Mouse (Mus musculus) forebrain, embryonic 10.5 days (tissue): ENCODE results near the gene Stim1. TPM values are rescaled to one million over a fixed set of nuclear protein-coding genes. Genes with fewer than 3 reads are reported as not detected.
A peak's percentile ranks its signal among the peaks of the same experiment; 100 is the strongest.

Experiments used
- DNase-seq: peaks from one replicate; pipeline ENCODE4 v3.0.0-alpha.2; 2017; ENCODE audit warnings: low spot score; ENCODE audit errors: extremely low spot score
- H3K27ac ChIP-seq: fragments of 300-500 bp; sonication (generic); 2 replicates; pipeline ENCODE4 v1.5.1; 2016; ENCODE audit warnings: mild to moderate bottlenecking
- H3K27me3 ChIP-seq: fragments of 300-500 bp; sonication (generic); 2 replicates; pipeline ENCODE4 v1.6.1; 2016; ENCODE audit warnings: mild to moderate bottlenecking; ENCODE audit not compliant: poor library complexity, severe bottlenecking
- H3K36me3 ChIP-seq: fragments of 300-500 bp; sonication (generic); replicated peaks from 2 replicates; pipeline ENCODE4 v1.6.1; 2016; ENCODE audit warnings: mild to moderate bottlenecking, moderate library complexity
- H3K4me1 ChIP-seq: fragments of 300-500 bp; sonication (generic); 2 replicates; pipeline ENCODE4 v1.6.1; 2016
- H3K4me3 ChIP-seq: fragments of 300-500 bp; sonication (generic); 2 replicates; pipeline ENCODE4 v1.5.1; 2016; ENCODE audit warnings: mild to moderate bottlenecking, moderate library complexity
- H3K9me3 ChIP-seq: fragments of 300-500 bp; sonication (generic); 2 replicates; pipeline ENCODE4 v1.6.1; 2016; ENCODE audit warnings: mild to moderate bottlenecking, moderate library complexity
- WGBS: fragments of 180-500 bp; shearing (Covaris S2); methylation state at CpG from one replicate; pipeline ENCODE4 v1.1.7; 2016; 5-methylcytosine and 5-hydroxymethylcytosine counted together
- polyA plus RNA-seq: library from polyadenylated mRNA; unstranded; fragments of >200 nt; fragmentation: Nextera tagmentation; extraction: Ambion mirVana; gene quantifications from 2 replicates; pipeline ENCODE4 v1.2.1, GENCODE M21; 2016

Gene Stim1
- 11.6 and 11.7 TPM in 2 replicates for polyA plus RNA-seq

GRCm38 (mm10) chr7:102267601-102268394 lies at the start of gene Stim1:
Gene Stim1 (plus strand): TSS chr7:102267806.
- Histone ChIP-seq H3K4me1 (peaks cover 17% of the 10 kb centered on the region), H3K9me3 (no peaks in the 10 kb centered on the region), H3K27ac (peak within 1 kb of the TSS; percentile 85), H3K27me3 (peaks cover 26% of the 10 kb centered on the region), H3K36me3 (no peaks in the 10 kb centered on the region), H3K4me3 (peak within 1 kb of the TSS; percentile 90)
- WGBS = under 1% methylated on average over 62 of the region's 73 CpGs
- DNase-seq = peak; percentile 60

- H3K27me3 ChIP-seq = no peaks in the 10 kb centered on the region
- H3K36me3 ChIP-seq = peaks cover 12% of the 10 kb centered on the region; the same call in 1 of the 2 replicates
- H3K4me1 ChIP-seq = peaks cover 14% of the 10 kb centered on the region
- DNase-seq = no peak
- no peaks in the 10 kb centered on the region for H3K9me3 ChIP-seq
- 64% methylated on average over 1 of the region's 1 CpGs for WGBS
- peak overlapping the region; percentile 75 for H3K4me3 ChIP-seq
- peak overlapping the region; percentile 60; the same call in 1 of the 2 replicates for H3K27ac ChIP-seq
Observed at GRCm38 (mm10) chr7:102221899-102222298, 45.7 kb upstream of the Stim1 start.

- Histone ChIP-seq H3K9me3 (no peaks in the 10 kb centered on the region), H3K27me3 (no peaks in the 10 kb centered on the region), H3K4me3 (peak overlapping the region; percentile 75), H3K27ac (peak overlapping the region; percentile 86), H3K4me1 (peaks cover 14% of the 10 kb centered on the region), H3K36me3 (peaks cover 16% of the 10 kb centered on the region; the same call in 1 of the 2 replicates)
- WGBS = 0% methylated on average over 9 of the region's 13 CpGs
- DNase-seq = peak; percentile 69
Observed at GRCm38 (mm10) chr7:102222336-102222735, 45.3 kb upstream of the Stim1 start.

GRCm38 (mm10) chr7:102222830-102223556 lies 44.6 kb upstream of the Stim1 start:
- Histone ChIP-seq H3K9me3 (no peaks in the 10 kb centered on the region), H3K27ac (peak overlapping the region; percentile 86), H3K4me3 (peak overlapping the region; percentile 75), H3K27me3 (no peaks in the 10 kb centered on the region), H3K4me1 (peaks cover 14% of the 10 kb centered on the region), H3K36me3 (peaks cover 23% of the 10 kb centered on the region)
- peak; percentile 69 for DNase-seq
- WGBS = 1% methylated on average over 31 of the region's 31 CpGs

GRCm38 (mm10) chr7:102223883-102224738 lies 43.5 kb upstream of the Stim1 start:
- H3K4me3 ChIP-seq = no peak overlapping the region
- no peak for DNase-seq
- 89% methylated on average over 5 of the region's 5 CpGs for WGBS

GRCm38 (mm10) chr7:102226051-102226450 lies 41.6 kb upstream of the Stim1 start:
- no peak for DNase-seq
- peaks cover 48% of the 10 kb centered on the region for H3K36me3 ChIP-seq
- H3K4me3 ChIP-seq = no peak overlapping the region
- 92% methylated on average over 6 of the region's 6 CpGs for WGBS
- H3K4me1 ChIP-seq = peaks cover 15% of the 10 kb centered on the region
- H3K9me3 ChIP-seq = peaks cover 5% of the 10 kb centered on the region; the same call in 1 of the 2 replicates
- no peak overlapping the region for H3K27ac ChIP-seq
- H3K27me3 ChIP-seq = no peaks in the 10 kb centered on the region

More at GRCm38 (mm10) chr7:102223883-102224738, 43.5 kb upstream of the Stim1 start:
- Histone ChIP-seq H3K4me1 (peaks cover 14% of the 10 kb centered on the region), H3K9me3 (peaks cover 3% of the 10 kb centered on the region; the same call in 1 of the 2 replicates), H3K36me3 (peaks cover 32% of the 10 kb centered on the region), H3K27me3 (no peaks in the 10 kb centered on the region), H3K27ac (no peak overlapping the region)

GRCm38 (mm10) chr7:102228049-102228670 lies 39.4 kb upstream of the Stim1 start:
- Histone ChIP-seq H3K27ac (no peak overlapping the region), H3K36me3 (peaks cover 55% of the 10 kb centered on the region), H3K27me3 (no peaks in the 10 kb centered on the region), H3K4me3 (no peak overlapping the region), H3K9me3 (peaks cover 5% of the 10 kb centered on the region; the same call in 1 of the 2 replicates), H3K4me1 (peaks cover 6% of the 10 kb centered on the region)
- WGBS = 91% methylated on average over 4 of the region's 4 CpGs
- no peak for DNase-seq

- no peaks in the 10 kb centered on the region for H3K27me3 ChIP-seq
- H3K36me3 ChIP-seq = peaks cover 58% of the 10 kb centered on the region
- peaks cover 5% of the 10 kb centered on the region; the same call in 1 of the 2 replicates for H3K9me3 ChIP-seq
- H3K4me1 ChIP-seq = peaks cover 5% of the 10 kb centered on the region
- H3K4me3 ChIP-seq = no peak overlapping the region
- no peak overlapping the region for H3K27ac ChIP-seq
- no peak for DNase-seq
- 95% methylated on average over 6 of the region's 6 CpGs for WGBS
Observed at GRCm38 (mm10) chr7:102229814-102230213, 37.8 kb upstream of the Stim1 start.

- H3K27me3 ChIP-seq = no peaks in the 10 kb centered on the region
Observed at GRCm38 (mm10) chr7:102233059-102233458, 34.5 kb upstream of the Stim1 start.

GRCm38 (mm10) chr7:102238686-102239286 lies 28.8 kb upstream of the Stim1 start:
- H3K9me3 ChIP-seq = no peaks in the 10 kb centered on the region
- H3K4me1 ChIP-seq = peaks cover under 1% of the 10 kb centered on the region; the same call in 1 of the 2 replicates
- 94% methylated on average over 8 of the region's 8 CpGs for WGBS
- H3K27me3 ChIP-seq = no peaks in the 10 kb centered on the region
- no peak overlapping the region for H3K4me3 ChIP-seq
- DNase-seq = no peak
- no peak overlapping the region for H3K27ac ChIP-seq
- H3K36me3 ChIP-seq = peaks cover 86% of the 10 kb centered on the region

More at GRCm38 (mm10) chr7:102233059-102233458, 34.5 kb upstream of the Stim1 start:
- Histone ChIP-seq H3K9me3 (peaks cover 5% of the 10 kb centered on the region; the same call in 1 of the 2 replicates), H3K4me3 (no peak overlapping the region), H3K4me1 (peaks cover 5% of the 10 kb centered on the region), H3K36me3 (peaks cover 65% of the 10 kb centered on the region), H3K27ac (no peak overlapping the region)
- no peak for DNase-seq
- 89% methylated on average over 4 of the region's 4 CpGs for WGBS

GRCm38 (mm10) chr7:102239591-102239990 lies 28.0 kb upstream of the Stim1 start:
- Histone ChIP-seq H3K36me3 (peaks cover 91% of the 10 kb centered on the region), H3K9me3 (no peaks in the 10 kb centered on the region), H3K27ac (no peak overlapping the region), H3K4me1 (peaks cover 7% of the 10 kb centered on the region), H3K4me3 (no peak overlapping the region), H3K27me3 (no peaks in the 10 kb centered on the region)
- 96% methylated on average over 16 of the region's 16 CpGs for WGBS
- no peak for DNase-seq
